Mouse (Mus musculus) ES-Bruce4 (cell line): ENCODE measurements around the gene Gpc5.

ENCODE experiments used
- EP300 ChIP-seq: IDR thresholded peaks from 2 replicates; pipeline ENCODE4 v1.6.1; 2011; ENCODE audit warnings: low read depth, low read length; ENCODE audit not compliant: insufficient read depth
- POLR2A ChIP-seq: IDR thresholded peaks from one replicate; pipeline ENCODE4 v1.8.1; 2011; ENCODE audit warnings: low read length; ENCODE audit not compliant: insufficient read depth

- TF ChIP-seq EP300 (no peak), POLR2A (no peak)
These were observed 1361.3 kb downstream of the Gpc5 start for GRCm38 (mm10) chr14:116453356-116453755.
